Mouse (Mus musculus) thymus, postnatal 14 days (tissue): ENCODE data around the gene Twf2.

Experiments used
- DNase-seq: peaks from one replicate; pipeline ENCODE4 v3.0.0; 2021

The Twf2 gene

GRCm38 (mm10) chr9:106212594-106212981, 9.7 kb downstream of the Twf2 start:
- DNase-seq, result no peak

- no peak for DNase-seq
These were observed 12.6 kb downstream of the Twf2 start for GRCm38 (mm10) chr9:106215341-106216125.

GRCm38 (mm10) chr9:106216971-106217370, 14.1 kb downstream of the Twf2 start:
- DNase-seq, result no peak

- DNase-seq, result no peak
These were observed 18.1 kb downstream of the Twf2 start for GRCm38 (mm10) chr9:106220894-106221523.

GRCm38 (mm10) chr9:106222261-106222851, 19.4 kb downstream of the Twf2 start, which contains the start of gene Tlr9:
Tlr9 (plus strand) TSS chr9:106222598.
- DNase-seq, result no peak

GRCm38 (mm10) chr9:106222994-106223393, 20.1 kb downstream of the Twf2 start:
- no peak for DNase-seq

DNA sequence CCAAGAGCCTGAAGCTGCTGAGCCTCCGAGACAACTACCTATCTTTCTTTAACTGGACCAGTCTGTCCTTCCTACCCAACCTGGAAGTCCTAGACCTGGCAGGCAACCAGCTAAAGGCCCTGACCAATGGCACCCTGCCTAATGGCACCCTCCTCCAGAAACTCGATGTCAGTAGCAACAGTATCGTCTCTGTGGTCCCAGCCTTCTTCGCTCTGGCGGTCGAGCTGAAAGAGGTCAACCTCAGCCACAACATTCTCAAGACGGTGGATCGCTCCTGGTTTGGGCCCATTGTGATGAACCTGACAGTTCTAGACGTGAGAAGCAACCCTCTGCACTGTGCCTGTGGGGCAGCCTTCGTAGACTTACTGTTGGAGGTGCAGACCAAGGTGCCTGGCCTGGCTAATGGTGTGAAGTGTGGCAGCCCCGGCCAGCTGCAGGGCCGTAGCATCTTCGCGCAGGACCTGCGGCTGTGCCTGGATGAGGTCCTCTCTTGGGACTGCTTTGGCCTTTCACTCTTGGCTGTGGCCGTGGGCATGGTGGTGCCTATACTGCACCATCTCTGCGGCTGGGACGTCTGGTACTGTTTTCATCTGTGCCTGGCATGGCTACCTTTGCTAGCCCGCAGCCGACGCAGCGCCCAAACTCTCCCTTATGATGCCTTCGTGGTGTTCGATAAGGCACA, 22.7 kb downstream of the Twf2 start:
- DNase-seq, result no peak

- no peak for DNase-seq
These were observed 23.3 kb downstream of the Twf2 start for GRCm38 (mm10) chr9:106226151-106226682.

DNA sequence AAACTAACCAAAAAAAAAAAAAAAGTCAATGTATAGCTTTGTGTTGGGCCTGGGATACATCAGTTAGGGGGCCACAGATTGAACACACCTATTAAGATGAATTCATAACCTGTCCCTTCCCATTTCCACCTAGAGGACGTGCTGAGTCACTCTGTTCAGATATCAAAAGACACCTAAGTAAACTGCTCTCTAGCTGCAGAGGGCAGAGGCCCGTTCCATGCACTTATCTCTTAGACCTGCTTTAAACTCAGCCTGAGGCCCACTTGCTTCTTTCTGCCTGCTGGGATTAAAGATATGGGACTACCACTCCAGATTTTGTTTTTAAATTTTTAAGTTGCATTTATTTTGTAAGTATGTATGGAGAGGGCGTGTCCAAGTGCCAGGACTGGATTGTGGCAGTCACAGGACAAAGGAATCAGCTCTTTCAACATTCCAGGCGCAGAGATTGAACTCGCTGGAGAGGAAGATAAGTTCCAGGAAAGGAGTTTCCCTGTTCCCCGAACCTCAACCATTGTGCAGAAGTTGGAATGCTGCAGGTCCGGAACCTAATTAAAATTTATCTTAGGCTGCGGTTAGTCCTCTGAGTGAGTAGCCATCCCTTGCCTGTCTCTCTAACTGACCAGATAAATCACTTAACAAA, 25.0 kb downstream of the Twf2 start:
- no peak for DNase-seq

GRCm38 (mm10) chr9:106230051-106230733, 27.3 kb downstream of the Twf2 start:
- no peak for DNase-seq

GRCm38 (mm10) chr9:106230734-106231106, 27.8 kb downstream of the Twf2 start:
- no peak for DNase-seq

- DNase-seq, result no peak
These were observed 28.3 kb downstream of the Twf2 start for GRCm38 (mm10) chr9:106231220-106231619.

DNA sequence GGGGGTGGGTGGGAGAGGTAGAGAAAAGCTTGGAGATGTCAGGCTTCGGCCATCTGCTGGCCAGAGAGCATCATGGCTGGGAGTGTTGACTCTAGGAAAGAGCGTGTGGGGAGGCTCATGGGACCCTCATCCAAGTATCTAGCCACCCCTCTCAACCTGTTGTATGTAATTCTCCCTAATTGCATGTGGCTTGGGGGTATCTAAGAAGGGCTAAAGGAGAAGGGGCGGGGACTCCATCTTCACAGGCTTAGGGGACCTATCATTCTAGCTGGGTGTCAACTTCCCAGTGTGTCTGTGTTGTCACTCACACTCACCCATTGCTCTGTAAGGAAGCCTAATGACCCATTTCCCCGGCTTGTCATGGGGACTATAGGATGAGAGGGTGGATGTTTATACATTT, 28.9 kb downstream of the Twf2 start:
- DNase-seq, result no peak

DNA sequence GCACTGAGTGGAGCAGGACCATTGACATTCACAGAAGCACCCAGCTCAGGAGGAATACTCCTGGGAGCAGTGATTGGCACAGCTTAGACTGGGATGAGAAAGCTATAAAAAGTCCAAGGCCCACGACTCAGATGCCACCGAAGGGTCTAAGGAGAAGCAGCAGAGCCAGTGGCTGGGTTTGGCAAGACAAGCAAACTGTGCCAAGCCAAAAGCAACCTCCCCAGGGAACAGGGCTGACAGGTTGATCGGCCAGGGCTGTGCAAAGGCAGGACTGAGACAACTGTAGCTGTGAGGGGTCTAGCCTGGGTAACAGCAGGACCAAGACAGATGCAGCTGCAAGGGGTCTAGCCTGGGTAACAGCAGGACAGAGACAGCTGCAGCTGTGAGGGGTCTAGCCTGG, 30.0 kb downstream of the Twf2 start:
- no peak for DNase-seq

DNA sequence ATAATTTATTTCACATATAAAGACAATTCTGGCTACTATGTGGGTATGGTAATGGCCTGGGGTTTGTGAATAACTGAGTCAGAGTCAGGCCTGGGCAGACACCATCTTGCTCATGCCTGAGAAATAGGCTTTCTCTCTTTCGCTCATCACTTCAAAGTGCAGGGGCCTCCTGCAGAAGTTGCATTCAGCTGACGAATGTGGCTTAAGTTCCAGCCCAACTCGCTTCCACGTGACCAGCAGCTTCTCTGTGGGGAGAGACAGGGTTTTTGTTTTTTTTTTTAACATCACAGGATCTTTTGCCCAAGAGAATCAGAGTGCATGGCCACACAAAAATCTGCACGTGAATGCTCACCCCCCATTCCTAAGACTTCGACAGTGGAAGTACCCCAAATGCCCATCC, 31.0 kb downstream of the Twf2 start:
- no peak for DNase-seq

DNA sequence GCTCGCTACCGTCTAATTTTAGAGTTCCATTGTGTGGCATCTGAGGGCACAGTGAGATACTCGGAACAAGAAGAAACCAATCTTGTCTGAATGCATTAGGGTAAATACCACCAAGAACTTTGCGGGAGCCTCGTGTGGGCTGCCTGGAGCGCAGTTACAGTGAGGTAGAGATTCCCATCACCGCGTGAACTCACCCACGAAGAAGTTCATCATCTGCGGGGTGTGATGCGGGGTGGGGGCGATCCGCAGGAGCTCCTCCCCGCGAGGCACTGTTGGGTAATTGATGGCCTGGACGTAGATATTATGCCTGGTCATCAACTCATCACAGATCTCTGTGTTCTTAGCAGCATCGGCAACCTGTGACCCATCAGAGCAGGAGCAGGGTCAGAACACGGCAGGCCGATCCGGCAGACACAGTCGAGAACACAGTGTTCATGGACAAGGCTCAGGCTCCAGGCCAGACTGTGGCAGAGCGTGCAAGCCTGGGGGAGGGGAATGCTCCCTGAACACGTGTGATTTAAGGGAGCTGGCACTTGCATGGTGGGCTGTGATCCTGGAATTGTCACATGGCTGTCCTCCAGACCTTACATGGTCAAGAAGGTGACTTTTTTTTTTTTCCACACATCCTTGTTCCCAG, 32.4 kb downstream of the Twf2 start:
- DNase-seq, result no peak

DNA sequence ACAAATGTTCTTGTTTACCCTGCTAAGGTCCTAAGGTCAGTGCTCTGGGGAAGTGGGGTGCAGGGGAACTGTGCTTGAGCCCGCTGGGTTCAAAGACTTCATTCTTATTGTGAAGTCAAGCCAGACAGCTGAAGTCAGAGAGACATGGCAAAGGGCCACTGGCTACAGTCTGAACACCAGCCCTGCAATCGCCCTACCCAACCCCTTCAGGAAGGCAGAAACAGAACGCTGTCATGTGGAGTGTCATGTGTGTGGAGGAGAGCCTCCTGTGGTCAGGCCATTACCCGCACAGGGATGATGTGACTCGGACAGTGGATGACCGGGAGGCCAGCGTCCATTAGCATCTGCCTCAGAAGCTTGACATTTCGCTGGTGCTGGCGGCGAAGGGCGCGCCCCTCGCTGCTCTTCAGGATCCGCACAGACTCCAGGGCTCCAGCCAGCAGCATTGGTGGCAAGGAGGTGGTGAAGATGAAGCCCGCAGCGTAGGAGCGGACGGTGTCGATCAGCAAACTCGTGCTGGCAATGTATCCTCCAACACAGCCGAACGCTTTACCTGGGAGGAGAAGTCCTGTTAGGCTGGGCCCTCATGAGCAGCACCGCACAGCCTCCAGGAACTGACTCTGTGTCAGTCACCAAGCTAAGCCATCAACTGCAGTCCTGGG, 33.4 kb downstream of the Twf2 start:
- no peak for DNase-seq

DNA sequence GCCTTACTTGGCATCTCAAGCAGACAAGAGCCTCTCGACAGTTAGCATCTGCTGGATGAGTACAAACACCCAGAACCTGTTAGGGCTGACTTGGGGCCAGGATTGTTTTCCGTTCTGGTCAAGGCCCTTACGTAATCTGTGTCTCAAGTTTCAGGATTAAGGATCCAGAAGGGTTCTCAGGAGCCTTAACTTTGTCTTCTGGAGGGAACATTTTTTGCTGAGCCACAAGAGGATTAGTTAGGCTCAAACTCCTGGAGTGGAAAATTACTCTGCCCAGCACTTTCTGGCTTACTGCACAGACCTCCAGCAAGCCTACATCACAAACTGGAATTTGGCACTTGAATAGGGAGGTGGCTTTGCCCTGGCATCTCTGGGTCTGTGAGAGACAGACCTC, 33.9 kb downstream of the Twf2 start:
- DNase-seq, result no peak

GRCm38 (mm10) chr9:106237401-106237800, 34.5 kb downstream of the Twf2 start:
- DNase-seq, result no peak

GRCm38 (mm10) chr9:106237878-106238277, 35.0 kb downstream of the Twf2 start:
- DNase-seq, result no peak

DNA sequence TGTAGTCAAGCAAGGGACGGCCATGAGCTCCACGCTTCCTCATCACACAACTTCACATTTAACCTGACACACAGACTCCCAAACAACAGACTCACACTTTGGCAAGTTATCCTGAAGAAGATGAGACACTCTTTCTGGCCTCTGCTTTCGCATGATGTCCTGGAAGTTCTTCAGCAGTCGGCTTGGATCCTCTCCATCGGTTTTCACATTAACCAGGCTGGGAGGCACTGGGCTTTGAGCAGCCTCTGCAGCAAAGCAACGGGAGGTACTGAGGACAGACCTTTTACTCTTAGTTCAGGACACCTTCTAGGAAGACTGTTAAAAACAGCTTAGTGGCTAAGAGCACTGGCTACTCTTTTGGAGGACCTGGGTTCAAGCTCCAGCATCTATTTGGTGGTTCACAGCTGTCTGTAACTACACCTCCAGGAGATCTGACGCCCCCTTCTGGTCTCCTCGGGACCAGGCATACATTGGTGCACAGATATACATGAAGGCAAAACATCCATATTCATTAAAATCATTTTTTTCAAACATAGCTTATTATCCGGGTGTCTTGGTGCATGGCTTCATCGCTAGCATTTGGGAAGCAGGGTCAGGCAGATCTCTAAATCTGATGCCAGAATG, 38.7 kb downstream of the Twf2 start:
- no peak for DNase-seq
